Mouse (Mus musculus) hindbrain, embryonic 14.5 days (tissue): Measurements from ENCODE around the gene Kcnh8. TPM values are rescaled to one million over a fixed set of nuclear protein-coding genes. Genes with fewer than 3 reads are reported as not detected.
A peak's percentile ranks its signal among the peaks of the same experiment; 100 is the strongest.

Experiments
- ATAC-seq: fragments of 200-750 bp; cut with Nextera tagmentation; 2 replicates; pipeline ENCODE4 v1.8.0; 2017; ENCODE audit warnings: moderate number of reproducible peaks, mild to moderate bottlenecking, moderate TSS enrichment, moderate library complexity; ENCODE audit not compliant: low FRiP score
- DNase-seq: peaks from one replicate; pipeline ENCODE4 v3.0.0-alpha.2; 2015; ENCODE audit warnings: low spot score
- H3K27ac ChIP-seq: fragments of 300-500 bp; sonication (generic); 2 replicates; pipeline ENCODE4 v1.5.1; 2014; ENCODE audit warnings: mild to moderate bottlenecking, moderate library complexity
- H3K27me3 ChIP-seq: fragments of 300-500 bp; sonication (generic); 2 replicates; pipeline ENCODE4 v1.6.1; 2014; ENCODE audit warnings: mild to moderate bottlenecking, low read length, mixed read lengths; ENCODE audit not compliant: control insufficient read depth, insufficient read depth
- H3K36me3 ChIP-seq: fragments of 300-500 bp; sonication (generic); replicated peaks from 2 replicates; pipeline ENCODE4 v1.6.1; 2014; ENCODE audit not compliant: control insufficient read depth, insufficient read depth
- H3K4me1 ChIP-seq: fragments of 300-500 bp; sonication (generic); replicated peaks from 2 replicates; pipeline ENCODE4 v1.6.1; 2014; ENCODE audit warnings: antibody characterized with exemption, low read length, mixed read lengths; ENCODE audit not compliant: control insufficient read depth, insufficient read depth
- H3K4me2 ChIP-seq: fragments of 300-500 bp; sonication (generic); replicated peaks from 2 replicates; pipeline ENCODE4 v1.6.1; 2014; ENCODE audit warnings: mild to moderate bottlenecking, moderate library complexity
- H3K4me3 ChIP-seq: fragments of 300-500 bp; sonication (generic); replicated peaks from 2 replicates; pipeline ENCODE4 v1.5.1; 2014; ENCODE audit warnings: mild to moderate bottlenecking, low read length
- H3K9ac ChIP-seq: fragments of 300-500 bp; sonication (generic); 2 replicates; pipeline ENCODE4 v1.6.1; 2014
- H3K9me3 ChIP-seq: fragments of 300-500 bp; sonication (generic); 2 replicates; pipeline ENCODE4 v1.6.1; 2016; ENCODE audit warnings: low read length; ENCODE audit not compliant: control insufficient read depth
- WGBS: fragments of 180-500 bp; shearing (Covaris S2); extraction: QIAGEN DNeasy Blood & Tissue Kit; methylation state at CpG from one replicate; pipeline ENCODE4 v1.1.7; 2014; 5-methylcytosine and 5-hydroxymethylcytosine counted together
- polyA plus RNA-seq: library from polyadenylated mRNA; unstranded; fragments of >200 nt; fragmentation: Nextera tagmentation; extraction: Ambion mirVana; gene quantifications from 2 replicates; pipeline ENCODE4 v1.2.1, GENCODE M21; 2014

Gene Kcnh8
- polyA plus RNA-seq, 1 experiment from 2014 or later: 5.3 TPM

DNA sequence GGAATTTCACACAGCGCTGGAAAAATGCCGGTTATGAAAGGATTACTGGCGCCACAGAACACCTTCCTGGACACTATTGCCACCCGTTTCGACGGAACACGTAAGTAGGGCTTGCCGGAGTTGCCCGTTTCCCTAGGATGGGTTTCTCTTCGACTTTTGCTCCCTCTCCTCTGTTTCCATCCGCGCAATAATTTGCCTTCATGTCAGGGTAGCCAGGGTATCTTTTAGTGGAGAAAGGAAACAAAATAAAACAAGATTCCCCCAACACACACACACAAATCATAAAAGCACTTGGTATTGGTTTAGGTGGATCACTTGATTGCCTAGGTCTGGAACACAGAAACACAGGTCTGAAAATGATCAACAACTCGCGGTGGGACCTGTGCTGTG is 267 bp downstream of the Kcnh8 start:
- Histone ChIP-seq H3K4me3 (peak overlapping the region; percentile 78), H3K4me1 (peaks cover 15% of the 10 kb centered on the region), H3K4me2 (peak overlapping the region; percentile 96), H3K27me3 (no peaks in the 10 kb centered on the region), H3K36me3 (no peaks in the 10 kb centered on the region), H3K9me3 (no peaks in the 10 kb centered on the region), H3K27ac (peak overlapping the region; percentile 97), H3K9ac (peak overlapping the region; percentile 98)
- 1% methylated on average over 14 of the region's 14 CpGs for WGBS
- ATAC-seq: no peak
- DNase-seq: peak; percentile 38

DNA sequence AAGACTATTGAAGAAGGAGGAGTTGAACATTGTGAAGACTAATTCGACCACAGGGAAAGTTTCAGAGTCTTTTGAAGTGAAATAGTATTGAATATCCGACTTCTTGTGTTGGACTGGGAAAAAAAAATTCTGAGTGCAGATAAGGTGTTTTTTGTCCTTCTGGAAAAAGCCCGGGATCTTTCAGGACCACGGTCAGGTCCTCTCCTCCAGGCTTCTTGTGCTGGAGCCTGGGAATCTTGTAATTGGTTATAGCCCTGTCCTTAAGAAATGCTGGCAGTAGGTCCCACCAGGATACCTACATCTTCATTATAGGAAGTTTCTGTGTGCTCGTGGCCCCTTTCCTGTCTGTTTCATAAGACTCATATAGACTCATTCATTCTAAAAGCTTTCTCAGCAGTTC is 902 bp downstream of the Kcnh8 start:
- WGBS: 6% methylated on average over 5 of the region's 5 CpGs
- H3K4me1 ChIP-seq: peaks cover 15% of the 10 kb centered on the region
- H3K4me2 ChIP-seq: peak overlapping the region; percentile 96
- peak overlapping the region; percentile 78 for H3K4me3 ChIP-seq
- no peak for DNase-seq
- H3K36me3 ChIP-seq: no peaks in the 10 kb centered on the region
- peak overlapping the region; percentile 98 for H3K9ac ChIP-seq
- no peak for ATAC-seq
- H3K27me3 ChIP-seq: no peaks in the 10 kb centered on the region
- no peaks in the 10 kb centered on the region for H3K9me3 ChIP-seq
- H3K27ac ChIP-seq: no peak overlapping the region

DNA sequence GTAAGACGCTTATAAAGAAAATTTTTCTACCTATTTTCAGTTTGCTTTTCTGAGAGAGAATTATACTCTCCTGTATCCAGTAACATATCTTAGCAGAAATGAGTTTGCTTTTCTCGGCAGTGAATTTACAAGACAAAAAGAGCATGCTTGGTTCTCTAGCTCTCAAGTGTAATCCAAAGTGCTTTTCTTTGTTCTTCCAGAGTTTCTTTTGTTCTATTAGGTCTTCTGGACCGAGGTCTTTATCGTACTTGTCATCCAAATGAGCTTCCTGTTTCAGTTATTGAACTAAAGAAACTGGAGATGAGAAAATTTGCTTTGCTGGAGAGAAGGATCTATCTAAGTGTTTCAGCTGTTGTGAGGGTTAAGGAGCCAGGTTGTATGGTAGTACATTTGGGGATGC is 8.9 kb downstream of the Kcnh8 start:
- no peak overlapping the region for H3K4me3 ChIP-seq
- no peak overlapping the region for H3K9ac ChIP-seq
- no peak overlapping the region for H3K4me2 ChIP-seq
- no peak overlapping the region for H3K27ac ChIP-seq
- H3K4me1 ChIP-seq: no peaks in the 10 kb centered on the region
- no peak for DNase-seq
- H3K27me3 ChIP-seq: no peaks in the 10 kb centered on the region
- WGBS: 58% methylated on average over 4 of the region's 4 CpGs
- H3K9me3 ChIP-seq: no peaks in the 10 kb centered on the region
- no peaks in the 10 kb centered on the region for H3K36me3 ChIP-seq
- ATAC-seq: no peak

DNA sequence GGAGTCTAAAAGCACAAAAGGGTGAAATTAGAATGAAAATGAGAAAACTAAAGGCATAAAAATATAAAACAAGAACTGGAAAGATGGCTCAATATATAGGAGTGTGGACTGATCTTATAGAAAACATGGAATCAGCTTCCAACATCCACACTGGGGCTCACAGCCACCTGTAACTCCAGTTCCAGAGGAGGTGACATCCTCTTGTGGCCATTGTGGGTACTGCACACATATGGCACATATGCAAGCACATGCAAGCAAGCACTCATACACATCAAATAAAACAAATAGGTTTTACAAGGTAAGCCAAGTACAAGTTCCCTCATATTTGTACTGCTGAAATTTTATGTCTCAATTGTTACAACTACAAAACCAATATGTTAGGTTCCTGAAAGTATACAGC is 46.7 kb downstream of the Kcnh8 start:
- H3K9ac ChIP-seq: no peak overlapping the region
- H3K9me3 ChIP-seq: no peaks in the 10 kb centered on the region
- H3K27me3 ChIP-seq: no peaks in the 10 kb centered on the region
- H3K36me3 ChIP-seq: no peaks in the 10 kb centered on the region
- DNase-seq (no peak), ATAC-seq (no peak)
- H3K27ac ChIP-seq: no peak overlapping the region
- H3K4me1 ChIP-seq: no peaks in the 10 kb centered on the region
- no peak overlapping the region for H3K4me3 ChIP-seq
- H3K4me2 ChIP-seq: no peak overlapping the region

DNA sequence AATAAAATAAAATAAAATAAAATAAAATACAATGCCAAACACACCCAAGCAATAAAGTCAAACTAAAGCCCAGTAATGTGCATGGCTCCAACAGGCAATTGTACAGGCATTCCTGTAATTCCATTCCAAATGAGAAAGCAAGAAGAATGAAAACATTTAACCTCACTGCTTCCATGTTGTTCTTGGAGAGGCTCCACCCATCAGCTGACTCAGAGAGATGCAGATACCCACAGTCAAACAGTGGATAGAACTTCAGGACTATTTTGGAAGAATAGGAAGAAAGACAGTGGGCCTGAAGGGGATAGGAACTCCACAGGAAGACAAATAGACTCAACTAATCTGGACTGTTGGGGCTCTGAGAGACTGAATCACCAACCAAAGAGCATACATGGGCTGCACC is 89.5 kb downstream of the Kcnh8 start:
- Histone ChIP-seq H3K36me3 (no peaks in the 10 kb centered on the region), H3K27ac (no peak overlapping the region), H3K4me3 (no peak overlapping the region), H3K9ac (no peak overlapping the region), H3K27me3 (no peaks in the 10 kb centered on the region), H3K4me1 (no peaks in the 10 kb centered on the region), H3K9me3 (no peaks in the 10 kb centered on the region), H3K4me2 (no peak overlapping the region)
- no peak for DNase-seq
- ATAC-seq: no peak

DNA sequence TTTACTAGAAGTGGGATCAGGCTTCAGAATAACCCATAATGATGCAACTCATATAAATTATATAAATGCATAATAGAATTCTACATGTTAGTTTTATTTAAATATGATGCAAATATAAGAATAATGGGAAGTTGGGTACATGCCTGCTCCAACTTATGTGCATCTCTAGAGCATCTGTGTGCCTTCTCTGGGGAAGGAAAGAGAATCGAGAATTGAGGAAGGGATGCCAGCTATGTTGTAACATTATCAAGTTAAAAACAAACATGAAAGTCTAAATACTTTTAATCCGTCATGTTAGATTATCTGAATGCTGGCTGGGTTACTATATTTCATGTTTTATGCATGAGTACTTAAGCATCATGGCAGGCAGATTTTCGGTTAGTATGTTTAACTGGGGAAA is 99.4 kb downstream of the Kcnh8 start:
- DNase-seq: no peak
- Histone ChIP-seq H3K9ac (no peak overlapping the region), H3K9me3 (no peaks in the 10 kb centered on the region), H3K36me3 (no peaks in the 10 kb centered on the region), H3K4me3 (no peak overlapping the region), H3K27me3 (no peaks in the 10 kb centered on the region), H3K4me2 (no peak overlapping the region), H3K4me1 (no peaks in the 10 kb centered on the region), H3K27ac (no peak overlapping the region)
- 72% methylated on average over 3 of the region's 3 CpGs for WGBS
- ATAC-seq: no peak

DNA sequence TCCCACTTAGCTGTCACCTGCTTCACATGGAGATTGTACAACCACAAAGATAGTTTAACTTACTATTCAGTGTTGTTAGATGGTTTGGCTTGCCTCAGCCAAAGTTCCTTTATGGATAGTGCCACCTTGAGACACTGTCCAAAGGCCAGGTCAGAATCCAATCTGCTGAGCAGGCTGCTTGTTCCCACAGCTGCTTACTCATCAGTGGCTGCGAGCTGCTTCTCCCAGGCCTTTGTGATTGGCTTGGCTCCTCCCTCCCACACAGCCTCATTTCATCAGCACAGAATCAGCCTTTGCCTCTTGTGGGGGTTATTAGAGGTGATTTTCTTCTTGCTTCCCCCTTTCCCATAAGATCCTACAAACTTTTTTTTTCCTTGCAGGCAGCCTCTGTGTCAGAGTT is 109.8 kb downstream of the Kcnh8 start:
- ATAC-seq: no peak
- DNase-seq: no peak
- Histone ChIP-seq H3K4me1 (no peaks in the 10 kb centered on the region; the same call in 1 of the 2 replicates), H3K4me3 (no peak overlapping the region), H3K27me3 (no peaks in the 10 kb centered on the region), H3K27ac (no peak overlapping the region), H3K9ac (no peak overlapping the region), H3K36me3 (no peaks in the 10 kb centered on the region), H3K4me2 (no peak overlapping the region), H3K9me3 (no peaks in the 10 kb centered on the region)
- 21% methylated on average over 1 of the region's 1 CpGs for WGBS

DNA sequence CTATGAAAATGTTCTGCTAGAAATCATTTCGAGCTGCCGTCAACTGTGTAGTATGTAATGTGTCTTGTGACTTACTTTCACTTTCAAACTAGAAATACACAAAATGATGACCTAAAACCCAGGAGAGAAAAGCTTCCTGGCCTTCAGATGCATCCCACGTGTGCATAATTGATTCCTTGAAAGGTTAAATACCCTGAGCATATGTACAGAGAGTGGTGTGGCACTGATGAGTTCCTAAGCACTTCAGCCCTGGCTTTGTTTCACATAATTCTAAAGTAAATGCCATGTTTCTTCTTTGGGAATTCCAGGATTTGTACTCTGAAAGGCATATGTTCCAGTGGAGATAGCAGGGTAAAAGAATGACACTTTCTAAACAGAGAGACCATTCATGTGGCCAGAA is 119.7 kb downstream of the Kcnh8 start:
- Histone ChIP-seq H3K27me3 (no peaks in the 10 kb centered on the region), H3K4me3 (no peak overlapping the region), H3K27ac (no peak overlapping the region), H3K4me1 (no peaks in the 10 kb centered on the region), H3K9ac (no peak overlapping the region), H3K4me2 (no peak overlapping the region), H3K9me3 (no peaks in the 10 kb centered on the region), H3K36me3 (no peaks in the 10 kb centered on the region)
- ATAC-seq (no peak), DNase-seq (no peak)
- WGBS: 82% methylated on average over 3 of the region's 3 CpGs

DNA sequence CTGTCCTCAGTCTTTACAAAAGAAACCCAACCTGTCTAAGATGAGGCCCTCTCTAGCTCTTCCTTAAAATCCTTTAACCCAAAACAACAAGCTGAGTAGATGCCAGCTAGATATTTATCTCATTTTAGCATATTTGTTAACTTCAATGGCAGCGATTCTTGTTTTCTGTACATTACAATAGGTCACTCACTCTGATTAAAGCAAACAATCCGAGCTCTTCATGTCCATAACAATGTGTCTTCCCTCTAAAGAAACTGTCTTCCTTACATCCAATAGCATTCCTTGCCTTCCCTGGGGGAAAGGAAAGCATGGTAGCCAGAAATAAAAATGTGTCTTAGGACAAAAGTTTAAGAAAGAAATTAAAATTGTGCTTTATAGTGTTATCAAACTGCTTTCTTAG is 126.3 kb downstream of the Kcnh8 start:
- Histone ChIP-seq H3K36me3 (no peaks in the 10 kb centered on the region), H3K4me3 (no peak overlapping the region), H3K9me3 (no peaks in the 10 kb centered on the region), H3K9ac (no peak overlapping the region), H3K4me2 (no peak overlapping the region), H3K27ac (no peak overlapping the region), H3K4me1 (no peaks in the 10 kb centered on the region), H3K27me3 (no peaks in the 10 kb centered on the region)
- no peak for DNase-seq
- ATAC-seq: no peak
- 69% methylated on average over 2 of the region's 2 CpGs for WGBS

DNA sequence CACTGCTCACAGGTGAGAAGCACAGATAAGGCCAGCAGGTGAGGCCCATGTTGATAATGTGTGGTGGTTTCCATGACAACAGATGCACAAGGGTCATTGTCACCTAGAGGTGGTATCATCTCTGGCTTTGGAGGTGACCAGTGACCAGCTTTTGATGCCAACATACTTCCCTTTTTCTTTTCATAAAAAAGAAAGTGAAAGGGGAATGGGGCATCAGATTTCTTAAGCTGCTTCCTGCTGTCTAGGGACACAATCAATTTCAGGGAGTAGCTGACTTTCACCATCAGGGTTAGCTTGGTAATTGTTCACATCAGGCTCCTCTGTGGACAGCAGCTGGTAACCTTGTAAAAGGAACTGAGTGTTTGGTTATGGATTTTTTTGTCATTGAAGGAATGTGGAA is 135.9 kb downstream of the Kcnh8 start:
- Histone ChIP-seq H3K9me3 (no peaks in the 10 kb centered on the region), H3K27me3 (no peaks in the 10 kb centered on the region), H3K9ac (no peak overlapping the region), H3K4me2 (no peak overlapping the region), H3K27ac (no peak overlapping the region), H3K4me3 (no peak overlapping the region), H3K4me1 (no peaks in the 10 kb centered on the region), H3K36me3 (no peaks in the 10 kb centered on the region)
- ATAC-seq: no peak
- DNase-seq: no peak
